29 mouse cellular contexts compared by ENCODE assay signal in the genomic region with DNA sequence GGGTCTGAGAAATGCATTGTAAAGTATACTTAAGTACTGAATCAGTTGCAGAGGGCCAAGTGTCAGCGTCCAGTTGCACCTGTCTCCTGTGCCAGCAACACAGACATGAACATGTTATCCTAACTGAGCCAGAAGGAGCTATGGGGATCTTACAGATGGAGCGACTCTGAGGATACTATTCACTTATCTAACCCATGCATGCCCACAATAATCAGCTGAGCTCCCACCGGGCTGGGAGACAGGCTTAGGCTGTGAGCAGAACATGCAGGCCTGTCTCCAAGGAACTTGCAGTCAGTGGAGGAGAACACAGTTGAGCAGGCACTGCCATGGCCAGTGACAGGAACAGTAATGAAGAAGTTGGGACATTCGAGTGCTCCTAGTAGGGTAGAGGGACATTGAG. TPM values are rescaled to one million over a fixed set of nuclear protein-coding genes. Genes with fewer than 3 reads are reported as not detected.
DNase-seq lines count a peak whose midpoint lies in the region; ATAC-seq lines count a peak whose summit lies in the region.
"Had no signal": no experiment of that assay in that cellular context is flagged by ENCODE, and none has a peak within 500 bp of the region (broad histone marks: within the 10 kb centered on the region; RNA-seq: fewer than 3 reads in every experiment).

No protein-coding gene starts in this region.

- intact Hi-C loops in heart, postnatal 10 days (cut with DNase I) = loop anchor here (5.0 kb wide), 1 partner anchor 40 kb away; no protein-coding TSS in a partner anchor

- no peak overlapping the region for H3K4me3 ChIP-seq in heart, embryonic 13.5 days
- H3K4me3 ChIP-seq in liver, embryonic 11.5 days (ENCODE audit: low read depth, low read length) = no peak overlapping the region
- no peak overlapping the region for H3K4me3 ChIP-seq in liver, embryonic 13.5 days (replicated peaks)
- H3K4me3 ChIP-seq: embryonic facial prominence, embryonic 10.5 days; embryonic facial prominence, embryonic 13.5 days; erythroblast, embryonic 14.5 days; forebrain, embryonic 12.5 days; forebrain, embryonic 15.5 days; heart, embryonic 15.5 days; hindbrain, embryonic 13.5 days had no signal

- no peak overlapping the region; the same call in 1 of the 2 replicates for H3K27ac ChIP-seq in heart, embryonic 13.5 days (replicated peaks)
- H3K27ac ChIP-seq in liver, embryonic 11.5 days (ENCODE audit: low read depth, low read length) = no peak overlapping the region
- no peak overlapping the region for H3K27ac ChIP-seq in liver, embryonic 13.5 days
- H3K27ac ChIP-seq: embryonic facial prominence, embryonic 10.5 days; embryonic facial prominence, embryonic 13.5 days; forebrain, embryonic 12.5 days; forebrain, embryonic 15.5 days; heart, embryonic 15.5 days; hindbrain, embryonic 13.5 days; hindbrain, postnatal 0 days had no signal

- no peaks in the 10 kb centered on the region for H3K27me3 ChIP-seq in heart, embryonic 13.5 days (replicated peaks)
- H3K27me3 ChIP-seq in liver, embryonic 11.5 days (replicated peaks; ENCODE audit: control insufficient read depth, insufficient read depth, low read length) = 0 out of 2 replicates have a peak, but pooled peaks cover 5% of the 10 kb centered on the region
- H3K27me3 ChIP-seq in liver, embryonic 13.5 days = peaks cover 17% of the 10 kb centered on the region; the same call in 1 of the 2 replicates
- H3K27me3 ChIP-seq: embryonic facial prominence, embryonic 13.5 days; forebrain, embryonic 12.5 days; forebrain, embryonic 15.5 days; heart, embryonic 15.5 days; hindbrain, embryonic 13.5 days had no signal

- no peak for DNase-seq in heart, postnatal 10 days
- DNase-seq in liver, embryonic 11.5 days (ENCODE audit: low spot score) = no peak
- no peak for DNase-seq in liver
- peak; percentile 13 for DNase-seq in liver, embryonic 13.5 days
- DNase-seq in urinary bladder, postnatal 14 days (ENCODE audit: low spot score) = no peak
- DNase-seq: adrenal gland, adult 8-10 months; adrenal gland, postnatal 25 days; cerebellum, adult 11-12 months; cerebellum, adult 8-10 months; cerebellum, postnatal 10 days; cerebellum, postnatal 36 days; embryo, embryonic 11 days; gastrocnemius, postnatal 25 days; heart, adult 18-20 months; heart, postnatal 14 days had no signal

- no peaks in the 10 kb centered on the region for H3K36me3 ChIP-seq in heart, embryonic 13.5 days
- H3K36me3 ChIP-seq in liver, embryonic 11.5 days (ENCODE audit: control insufficient read depth, insufficient read depth, low read length) = no peaks in the 10 kb centered on the region
- no peaks in the 10 kb centered on the region for H3K36me3 ChIP-seq in liver, embryonic 13.5 days
- H3K36me3 ChIP-seq: embryonic facial prominence, embryonic 10.5 days; embryonic facial prominence, embryonic 13.5 days; forebrain, embryonic 12.5 days; forebrain, embryonic 15.5 days; heart, embryonic 15.5 days; hindbrain, embryonic 13.5 days had no signal

- no peak for ATAC-seq in heart, embryonic 13.5 days (ENCODE audit: extremely low read depth, insufficient number of reproducible peaks, low FRiP score, low TSS enrichment)
- peak; percentile 65 for ATAC-seq in liver, embryonic 11.5 days (replicated peaks; ENCODE audit: low FRiP score)
- ATAC-seq in liver, embryonic 13.5 days (ENCODE audit: low read depth) = no peak
- ATAC-seq: CD4-positive, CD25-positive, alpha-beta regulatory T cell, adult 4 months; forebrain, embryonic 15.5 days; hindbrain, postnatal 0 days; inflammation-experienced regulatory T-cells, adult 6 months; intestine, embryonic 16.5 days had no signal

- peaks cover 98% of the 10 kb centered on the region for H3K4me1 ChIP-seq in heart, embryonic 13.5 days
- H3K4me1 ChIP-seq in liver, embryonic 11.5 days (replicated peaks; ENCODE audit: control insufficient read depth, insufficient read depth, low read length) = peaks cover 28% of the 10 kb centered on the region
- peaks cover 15% of the 10 kb centered on the region; the same call in 1 of the 2 replicates for H3K4me1 ChIP-seq in liver, embryonic 13.5 days (replicated peaks)

- H3K9ac ChIP-seq in heart, embryonic 13.5 days = 0 out of 2 replicates have a peak overlapping the region, but pooled peaks have one; percentile 15
- H3K9ac ChIP-seq in liver, embryonic 11.5 days (ENCODE audit: low read depth, low read length) = no peak overlapping the region
- no peak overlapping the region for H3K9ac ChIP-seq in liver, embryonic 13.5 days
- H3K9ac ChIP-seq: embryonic facial prominence, embryonic 13.5 days; forebrain, embryonic 12.5 days; forebrain, embryonic 15.5 days; heart, embryonic 15.5 days; hindbrain, embryonic 13.5 days had no signal

- 51% methylated on average over 4 of the region's 4 CpGs for WGBS in heart, embryonic 13.5 days
- 46% methylated on average over 4 of the region's 4 CpGs for WGBS in liver, embryonic 11.5 days
- 35% methylated on average over 4 of the region's 4 CpGs for WGBS in liver, embryonic 13.5 days (ENCODE audit: insufficient replicate concordance)

- no peak overlapping the region for H3K4me2 ChIP-seq in heart, embryonic 13.5 days
- no peak overlapping the region for H3K4me2 ChIP-seq in liver, embryonic 11.5 days
- no peak overlapping the region for H3K4me2 ChIP-seq in liver, embryonic 13.5 days
- H3K4me2 ChIP-seq: embryonic facial prominence, embryonic 13.5 days; forebrain, embryonic 12.5 days; forebrain, embryonic 15.5 days; hindbrain, embryonic 13.5 days had no signal

- H3K9me3 ChIP-seq in heart, embryonic 13.5 days = no peaks in the 10 kb centered on the region
- no peaks in the 10 kb centered on the region for H3K9me3 ChIP-seq in liver, embryonic 11.5 days (ENCODE audit: control insufficient read depth, low read length)
- no peaks in the 10 kb centered on the region for H3K9me3 ChIP-seq in liver, embryonic 13.5 days (replicated peaks)
- H3K9me3 ChIP-seq: embryonic facial prominence, embryonic 10.5 days; embryonic facial prominence, embryonic 13.5 days; forebrain, embryonic 12.5 days; forebrain, embryonic 15.5 days; heart, embryonic 15.5 days; hindbrain, embryonic 13.5 days had no signal

RNA-seq across cellular contexts. Expression of a gene that starts 42.7 kb away (rescaled TPM):
- polyA plus RNA-seq in heart, embryonic 13.5 days (2015; fragmentation: Nextera tagmentation; extraction: Ambion mirVana) = 25.2 and 29.3 TPM in 2 replicates
- total RNA-seq in heart, postnatal 10 days (2021) = 100 to 1,000 TPM; 134 to 147 TPM
- polyA plus RNA-seq in liver, embryonic 11.5 days (2014; fragmentation: Nextera tagmentation; extraction: Ambion mirVana) = 6.7 and 7.4 TPM in 2 replicates
- 0.98 and 1.7 TPM in 2 replicates for polyA plus RNA-seq in liver, embryonic 13.5 days (2015; fragmentation: Nextera tagmentation; extraction: Ambion mirVana)
- total RNA-seq: hematopoietic stem cell, adult 5-6 weeks; MEL had no signal
- polyA plus RNA-seq: erythroblast, embryonic 14.5 days had no signal
